Mouse (Mus musculus): Measurements from ENCODE around the gene Dnm3.

Dnm3 gene

DNA sequence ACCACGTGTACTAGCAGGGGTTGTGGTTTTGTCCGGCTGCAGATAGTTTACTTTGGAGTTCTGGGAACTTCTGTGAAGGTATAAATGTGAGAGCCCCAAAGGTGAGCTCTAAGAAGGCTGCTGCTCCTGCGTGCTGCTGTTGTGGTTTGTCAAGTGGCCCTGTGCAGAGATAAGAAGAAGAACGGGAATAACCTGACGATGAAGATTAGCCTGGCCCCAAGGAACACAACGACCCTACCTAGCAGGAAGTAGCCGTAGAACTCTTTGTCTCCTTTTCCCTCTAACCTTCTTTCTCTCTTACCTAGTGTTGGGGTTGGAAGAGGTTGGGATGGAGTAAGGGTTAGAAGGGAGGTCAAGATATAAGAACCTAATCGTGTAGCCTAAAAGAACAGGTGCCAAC is 33.0 kb downstream of the Dnm3 start:
- in situ Hi-C loops (cut with MboI; ENCODE audit: low pct_unique_long_range_greater_than_20kb in 1 of 2, low sequenced_read_pairs in 2 of 2, unreplicated experiment in 1 of 2), result no loop called here

DNA sequence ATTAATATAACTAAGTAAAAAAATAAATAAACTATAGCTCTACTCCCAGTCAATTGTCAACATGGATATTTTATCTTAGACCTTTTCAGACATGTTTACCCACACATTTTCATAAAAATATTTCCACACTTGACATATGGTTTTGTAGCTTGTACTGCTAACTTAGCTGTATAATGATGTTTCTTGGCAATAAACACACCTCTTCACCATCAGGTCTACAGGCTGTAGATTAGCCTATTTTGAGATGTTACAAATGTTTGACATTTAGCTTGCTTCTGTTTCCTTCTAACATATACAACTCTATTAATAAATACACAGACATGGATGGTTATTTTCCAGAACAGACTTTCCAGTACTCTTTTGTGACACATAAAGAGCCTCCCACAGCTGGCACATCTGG is 38.3 kb downstream of the Dnm3 start:
- in situ Hi-C loops (cut with MboI; ENCODE audit: low pct_unique_long_range_greater_than_20kb in 1 of 2, low sequenced_read_pairs in 2 of 2, unreplicated experiment in 1 of 2), result no loop called here

DNA sequence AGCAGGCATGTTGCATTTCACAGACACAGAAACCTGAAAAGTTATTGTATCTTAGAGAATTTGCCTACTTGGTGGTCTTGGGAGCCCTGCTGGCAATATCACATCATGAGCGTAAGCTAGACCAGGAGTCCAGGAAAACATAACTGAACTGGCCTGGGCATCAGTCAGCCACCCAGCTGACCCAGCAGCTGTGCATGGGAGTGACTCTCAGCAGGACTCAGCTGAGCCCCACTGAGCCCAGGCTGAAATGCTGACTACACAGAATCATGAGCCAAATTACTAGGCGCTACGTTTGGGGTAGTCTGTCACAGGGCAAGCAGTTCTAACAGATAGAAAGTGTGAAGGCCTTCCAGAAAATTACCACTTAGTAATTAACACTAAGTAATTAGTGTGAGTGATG is 41.2 kb downstream of the Dnm3 start:
- in situ Hi-C loops (cut with MboI; ENCODE audit: low pct_unique_long_range_greater_than_20kb in 1 of 2, low sequenced_read_pairs in 2 of 2, unreplicated experiment in 1 of 2), result no loop called here

DNA sequence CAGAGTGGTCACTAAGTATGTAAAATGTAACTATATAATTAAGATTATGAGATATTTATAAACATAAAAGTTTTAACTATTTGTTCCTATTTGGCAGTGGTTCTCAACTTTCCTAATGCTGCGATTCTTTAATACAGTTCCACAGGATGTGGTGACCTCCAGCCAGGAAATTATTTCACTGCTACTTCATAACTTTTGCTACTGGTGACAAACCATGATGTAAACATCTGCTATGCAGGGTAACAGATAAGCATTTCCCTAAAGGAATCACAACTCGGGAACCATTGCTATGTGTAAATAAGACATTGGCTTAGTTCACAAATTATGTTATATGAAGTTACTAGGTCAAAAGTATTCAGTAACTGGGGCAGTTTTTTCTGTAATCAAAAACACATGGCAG is 48.9 kb downstream of the Dnm3 start:
- in situ Hi-C loops (cut with MboI; ENCODE audit: low pct_unique_long_range_greater_than_20kb in 1 of 2, low sequenced_read_pairs in 2 of 2, unreplicated experiment in 1 of 2), result no loop called here

DNA sequence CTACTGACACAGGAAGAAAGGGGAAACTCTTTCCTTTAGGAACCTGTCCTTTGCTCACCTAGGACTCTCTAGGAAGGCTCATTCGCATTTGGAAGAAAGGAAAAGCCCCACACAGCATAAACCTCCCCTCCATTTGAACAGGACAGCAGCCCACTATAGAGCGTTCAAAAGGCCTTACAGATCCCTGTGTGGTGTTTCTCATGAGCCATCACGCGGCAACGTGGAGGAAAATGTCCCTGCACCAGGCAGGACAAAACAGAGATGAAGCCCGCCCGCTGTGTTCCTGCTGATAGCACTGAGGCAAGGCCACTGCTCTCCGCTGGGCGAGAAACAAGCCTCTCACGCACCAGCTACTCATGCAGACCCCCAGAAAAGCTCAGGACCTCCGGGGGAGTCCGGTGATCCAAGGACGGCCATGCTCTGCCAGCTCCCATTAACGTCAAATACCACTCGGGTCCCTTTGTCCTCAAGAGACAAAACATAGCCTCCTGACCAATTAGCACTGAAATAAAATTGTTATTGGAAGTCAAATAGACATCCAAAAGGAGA is 51.8 kb downstream of the Dnm3 start:
- in situ Hi-C loops (cut with MboI; ENCODE audit: low pct_unique_long_range_greater_than_20kb in 1 of 2, low sequenced_read_pairs in 2 of 2, unreplicated experiment in 1 of 2), result no loop called here

DNA sequence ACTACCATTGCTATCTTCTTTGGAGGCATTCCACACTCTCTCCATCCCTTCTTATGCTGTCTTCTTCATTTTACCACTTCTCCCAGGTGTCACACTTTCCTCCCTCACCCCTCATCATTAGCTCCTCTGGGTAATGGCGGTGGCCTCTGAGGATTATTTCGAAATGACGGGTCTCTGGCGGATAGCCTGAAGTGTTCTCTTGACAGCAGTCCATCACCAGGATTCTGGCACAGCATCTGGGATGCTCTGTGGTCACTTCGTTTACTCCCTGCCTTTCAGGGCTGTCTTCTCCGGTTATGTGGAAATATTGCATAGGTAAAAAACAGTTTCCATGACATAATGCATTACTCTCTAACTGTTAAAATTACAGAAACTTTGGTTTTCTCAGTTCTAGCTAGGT is 55.0 kb downstream of the Dnm3 start:
- in situ Hi-C loops (cut with MboI; ENCODE audit: low pct_unique_long_range_greater_than_20kb in 1 of 2, low sequenced_read_pairs in 2 of 2, unreplicated experiment in 1 of 2), result no loop called here

DNA sequence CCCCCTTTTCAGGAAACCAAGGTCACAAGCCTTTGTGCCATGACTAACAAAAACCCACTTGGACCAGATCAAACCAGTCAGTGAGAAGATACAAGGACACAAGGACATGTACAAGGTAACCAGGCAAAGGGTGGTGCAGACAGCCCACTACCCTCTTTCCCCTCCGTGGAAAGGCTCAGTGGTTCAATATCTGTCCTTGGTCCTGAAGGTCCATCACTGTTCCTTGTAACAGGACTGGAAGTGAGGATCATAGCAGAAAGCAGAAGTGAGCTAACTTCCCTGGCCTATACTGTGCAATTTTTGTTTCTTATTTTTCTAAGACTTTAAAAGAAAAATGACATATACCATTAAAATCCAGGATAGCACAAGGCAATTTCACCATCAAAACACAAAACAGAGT is 64.0 kb downstream of the Dnm3 start:
- in situ Hi-C loops (cut with MboI; ENCODE audit: low pct_unique_long_range_greater_than_20kb in 1 of 2, low sequenced_read_pairs in 2 of 2, unreplicated experiment in 1 of 2), result no loop called here

DNA sequence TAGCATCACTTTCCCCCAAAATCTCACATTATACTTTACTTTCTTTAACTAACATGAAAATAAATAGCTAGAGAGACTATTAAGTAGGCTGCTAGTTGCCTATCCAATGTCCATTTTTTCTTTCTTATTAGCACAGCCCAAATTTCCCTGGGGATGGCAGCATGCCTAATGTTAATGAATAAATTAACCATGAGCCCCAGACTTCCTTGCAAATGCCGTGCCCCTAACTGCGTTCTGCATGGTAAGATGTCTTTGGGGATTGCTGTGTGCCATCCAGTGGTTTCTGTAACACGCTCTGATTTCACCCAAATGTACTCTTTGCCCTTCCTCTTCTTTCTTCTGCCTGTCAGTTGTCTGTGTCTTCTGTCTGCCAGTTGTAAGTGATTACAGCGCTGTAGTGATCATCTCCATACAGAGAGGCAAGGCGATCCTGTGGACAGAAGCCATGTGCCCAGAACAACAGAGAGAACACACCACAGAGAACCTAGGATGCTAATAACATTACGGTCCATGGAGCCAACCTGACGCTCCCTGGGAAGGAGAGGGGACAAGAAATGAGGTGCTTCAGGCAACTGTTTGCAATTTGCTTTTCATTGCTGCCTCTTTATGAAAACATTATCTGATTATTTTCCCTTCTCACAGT is 64.9 kb downstream of the Dnm3 start:
- in situ Hi-C loops (cut with MboI; ENCODE audit: low pct_unique_long_range_greater_than_20kb in 1 of 2, low sequenced_read_pairs in 2 of 2, unreplicated experiment in 1 of 2), result no loop called here

DNA sequence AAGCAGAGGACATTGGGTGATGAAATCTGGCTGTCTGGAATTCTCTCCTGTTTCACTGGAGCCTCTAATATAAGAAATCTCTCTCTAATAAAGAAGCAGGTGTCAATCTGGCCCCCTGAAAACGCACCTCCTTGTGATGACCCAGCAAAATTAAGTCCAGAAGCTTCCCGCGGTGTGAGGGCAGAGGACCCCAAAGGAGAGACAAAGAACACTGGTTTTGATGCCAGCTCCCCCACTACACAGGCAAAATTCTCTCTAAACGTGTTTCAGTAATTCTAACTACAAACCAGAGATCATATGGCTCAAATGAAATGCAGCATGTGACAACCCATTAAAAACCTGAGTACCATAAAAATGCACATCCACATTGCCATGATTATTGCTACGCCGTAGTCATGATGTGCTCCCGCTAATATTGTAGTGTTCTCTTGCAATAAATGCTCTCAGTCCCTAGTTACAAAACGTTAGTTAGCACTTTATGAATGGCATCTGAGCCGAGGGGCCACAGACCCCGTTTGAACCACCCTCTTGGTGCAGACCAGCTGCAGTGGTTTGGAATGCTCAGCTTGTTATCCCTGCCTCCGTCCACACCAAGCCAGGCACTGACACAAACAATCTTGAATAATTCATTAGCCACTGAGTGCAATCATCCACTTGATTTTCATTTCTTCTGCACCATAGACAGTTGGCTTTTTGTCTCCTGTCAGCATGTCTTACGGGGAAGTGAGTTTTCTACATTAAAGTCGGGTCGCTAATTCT is 67.4 kb downstream of the Dnm3 start:
- in situ Hi-C loops (cut with MboI; ENCODE audit: low pct_unique_long_range_greater_than_20kb in 1 of 2, low sequenced_read_pairs in 2 of 2, unreplicated experiment in 1 of 2), result no loop called here

DNA sequence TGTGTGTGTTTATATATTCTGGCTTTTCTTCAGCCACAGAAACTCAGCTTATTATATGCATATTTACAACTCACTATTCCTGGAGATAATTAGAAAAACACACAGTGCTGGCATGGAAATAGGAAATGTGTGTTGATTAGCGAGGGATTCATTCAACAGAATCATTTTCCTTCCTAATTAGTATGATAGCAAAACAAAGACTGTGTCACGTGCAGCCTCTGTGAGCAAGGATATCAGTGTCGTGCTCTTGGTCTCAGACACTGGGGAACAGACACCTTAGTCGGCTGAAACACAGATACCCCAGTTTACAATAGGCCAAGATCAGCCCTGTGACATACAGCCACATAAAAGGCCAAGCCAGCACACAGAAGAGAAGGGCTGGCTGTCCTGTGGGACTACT is 83.3 kb downstream of the Dnm3 start:
- in situ Hi-C loops (cut with MboI; ENCODE audit: low pct_unique_long_range_greater_than_20kb in 1 of 2, low sequenced_read_pairs in 2 of 2, unreplicated experiment in 1 of 2), result no loop called here

DNA sequence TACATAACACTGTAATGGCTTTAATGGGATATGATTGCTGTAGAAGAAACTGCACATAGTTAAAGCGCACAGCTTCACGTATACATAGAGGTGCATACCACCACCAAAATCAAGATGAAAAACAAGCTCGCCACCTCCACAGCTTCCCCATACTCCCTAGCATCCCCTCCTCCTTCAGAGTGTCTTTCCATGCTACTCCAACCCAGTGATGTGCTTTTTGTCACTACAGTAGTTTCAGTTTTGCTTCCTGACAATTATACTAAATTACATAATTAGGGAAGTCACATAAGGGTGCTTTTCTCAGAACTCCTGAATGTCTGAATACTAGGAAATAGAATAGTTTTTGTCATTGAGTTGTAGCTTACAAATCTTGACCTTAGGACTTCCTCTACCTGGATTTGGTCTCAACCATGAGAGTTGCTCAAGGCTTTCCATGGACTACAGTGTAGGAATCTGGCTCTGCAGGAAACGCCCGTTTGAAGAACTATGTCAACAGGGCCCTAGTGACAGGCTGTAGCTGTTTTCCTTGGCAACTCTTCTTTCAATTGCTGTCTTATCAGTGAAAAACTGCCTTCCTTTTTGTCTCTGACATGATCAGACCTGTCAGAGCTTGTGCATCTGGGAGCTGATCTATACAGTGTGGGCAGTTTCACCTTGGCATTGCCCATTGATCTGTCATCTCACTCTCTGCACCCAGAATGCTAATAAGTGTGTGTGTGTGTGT is 89.2 kb downstream of the Dnm3 start:
- in situ Hi-C loops (cut with MboI; ENCODE audit: low pct_unique_long_range_greater_than_20kb in 1 of 2, low sequenced_read_pairs in 2 of 2, unreplicated experiment in 1 of 2), result no loop called here

DNA sequence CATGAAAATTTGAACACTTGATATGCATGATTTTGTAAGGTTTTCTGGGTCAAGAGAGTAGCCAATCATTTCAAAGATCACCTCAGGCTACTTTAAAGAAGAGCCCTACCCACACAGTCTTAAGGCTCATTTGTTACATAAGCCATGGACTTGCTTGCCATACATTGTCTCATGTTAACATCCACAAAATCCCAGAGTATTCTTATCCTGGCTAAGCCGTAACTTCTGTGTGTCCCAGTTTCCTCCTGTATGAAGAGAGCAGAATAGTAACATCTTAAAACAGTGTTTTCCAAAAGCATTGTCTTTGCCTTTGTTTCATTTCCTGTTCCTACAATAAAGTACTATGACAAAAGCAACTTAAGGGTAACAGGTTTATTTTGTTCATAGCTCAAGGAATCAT is 104.8 kb downstream of the Dnm3 start:
- in situ Hi-C loops (cut with MboI; ENCODE audit: low pct_unique_long_range_greater_than_20kb in 1 of 2, low sequenced_read_pairs in 2 of 2, unreplicated experiment in 1 of 2), result loop anchor here in 1 of 2 experiments (25.0 kb wide), 1 partner anchor 289 kb away; the partner anchor contains the start of gene Myocos

DNA sequence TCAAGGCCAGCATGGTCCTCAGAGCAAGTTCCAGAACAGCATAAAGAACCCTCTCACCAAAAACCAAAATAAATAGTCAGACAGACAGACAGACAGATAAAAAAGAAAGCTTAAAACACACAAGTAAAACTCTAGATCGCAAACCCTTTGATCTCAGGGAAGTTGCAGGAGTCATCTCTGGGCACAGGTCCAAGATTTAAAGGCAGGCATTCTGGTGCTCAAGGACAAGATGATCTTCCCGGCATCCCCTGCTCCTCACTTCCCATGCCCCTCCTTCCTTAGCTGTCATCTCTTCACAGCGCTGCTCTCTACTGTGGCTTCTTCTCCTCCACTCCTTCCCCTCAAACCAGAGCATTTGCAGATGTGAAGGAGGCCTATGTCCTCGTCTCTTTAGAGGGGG is 108.1 kb downstream of the Dnm3 start:
- in situ Hi-C loops (cut with MboI; ENCODE audit: low pct_unique_long_range_greater_than_20kb in 1 of 2, low sequenced_read_pairs in 2 of 2, unreplicated experiment in 1 of 2), result loop anchor here in 1 of 2 experiments (25.0 kb wide), 1 partner anchor 293 kb away; the partner anchor contains the start of gene Myocos

DNA sequence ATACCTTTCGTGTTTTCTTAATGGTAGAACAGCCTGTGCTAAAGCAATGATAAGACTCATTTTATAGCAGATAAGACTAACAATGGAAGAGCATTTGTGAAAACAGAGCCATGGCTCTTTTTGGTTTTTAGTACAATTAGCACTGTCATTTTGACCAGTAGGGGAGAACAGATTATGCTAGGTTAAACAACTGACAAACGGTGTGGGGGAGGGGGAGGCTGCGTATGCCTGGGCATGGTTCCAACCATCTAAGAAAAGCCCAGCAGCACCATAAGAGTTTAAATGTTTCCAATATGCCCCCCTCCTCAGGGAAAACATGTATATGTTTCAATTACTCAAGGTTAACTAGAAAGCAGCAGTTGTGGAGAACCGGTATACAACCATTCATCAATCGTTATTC is 115.9 kb downstream of the Dnm3 start:
- in situ Hi-C loops (cut with MboI; ENCODE audit: low pct_unique_long_range_greater_than_20kb in 1 of 2, low sequenced_read_pairs in 2 of 2, unreplicated experiment in 1 of 2), result loop anchor here in 1 of 2 experiments (25.0 kb wide), 1 partner anchor 300 kb away; the partner anchor contains the start of gene Myocos

DNA sequence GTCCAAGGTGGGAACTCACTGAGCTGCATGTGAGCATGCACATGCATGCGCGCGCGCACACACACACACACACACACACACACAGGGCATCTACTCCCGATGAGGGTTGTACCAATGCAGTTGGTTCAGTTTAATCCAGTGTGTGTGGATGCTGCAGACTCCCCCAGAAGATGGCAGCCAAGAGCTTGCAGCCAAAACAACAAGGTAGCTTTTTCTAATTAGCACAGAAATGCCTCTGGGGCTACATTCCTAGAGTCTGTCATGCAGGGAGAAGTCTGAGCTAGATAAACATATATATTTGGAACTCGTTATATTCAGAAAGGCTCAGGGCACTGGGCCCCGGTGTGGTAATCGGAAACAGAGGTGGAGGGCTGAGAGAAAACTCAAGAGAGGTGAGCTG is 118.6 kb downstream of the Dnm3 start:
- in situ Hi-C loops (cut with MboI; ENCODE audit: low pct_unique_long_range_greater_than_20kb in 1 of 2, low sequenced_read_pairs in 2 of 2, unreplicated experiment in 1 of 2), result loop anchor here in 1 of 2 experiments (25.0 kb wide), 1 partner anchor 303 kb away; the partner anchor contains the start of gene Myocos

DNA sequence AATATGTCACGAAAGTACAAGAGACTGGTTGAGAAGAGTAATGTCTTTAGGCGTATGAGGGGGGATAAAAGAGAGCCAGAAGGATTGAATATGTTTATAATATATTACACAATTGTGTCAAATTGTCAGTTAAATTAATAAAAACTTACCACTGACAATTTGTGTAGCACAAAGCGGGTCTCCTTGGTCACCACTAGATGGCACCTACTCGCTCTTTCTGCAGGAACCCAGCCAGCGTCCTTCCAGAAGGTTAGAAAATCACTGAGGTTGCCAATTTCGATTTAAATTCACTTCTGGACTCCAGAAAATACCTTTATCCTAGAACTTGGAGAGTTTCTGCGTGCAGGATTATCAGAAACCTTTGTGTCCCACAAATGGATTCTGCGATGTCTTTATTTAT is 119.8 kb downstream of the Dnm3 start:
- in situ Hi-C loops (cut with MboI; ENCODE audit: low pct_unique_long_range_greater_than_20kb in 1 of 2, low sequenced_read_pairs in 2 of 2, unreplicated experiment in 1 of 2), result loop anchor here in 1 of 2 experiments (25.0 kb wide), 1 partner anchor 304 kb away; the partner anchor contains the start of gene Myocos

DNA sequence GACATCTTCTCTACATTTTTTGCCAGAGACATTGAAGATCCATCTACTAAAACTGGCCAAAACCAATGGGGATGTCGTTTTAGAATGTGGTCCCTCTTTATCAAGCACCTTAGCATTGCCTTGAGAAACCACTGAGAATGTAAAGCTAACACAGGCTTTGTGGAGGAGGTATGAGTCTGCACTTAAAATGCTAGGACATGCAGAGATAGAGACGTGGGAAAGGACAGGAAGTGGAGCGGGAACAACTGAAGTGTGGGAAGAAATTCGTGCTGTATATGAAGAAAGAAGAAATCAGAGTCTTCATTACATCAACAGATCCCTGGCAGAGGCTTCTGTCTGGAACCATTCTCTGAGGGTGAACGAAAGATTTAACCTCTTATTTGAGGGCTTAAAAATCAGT is 121.4 kb downstream of the Dnm3 start:
- in situ Hi-C loops (cut with MboI; ENCODE audit: low pct_unique_long_range_greater_than_20kb in 1 of 2, low sequenced_read_pairs in 2 of 2, unreplicated experiment in 1 of 2), result loop anchor here in 1 of 2 experiments (25.0 kb wide), 1 partner anchor 306 kb away; the partner anchor contains the start of gene Myocos

DNA sequence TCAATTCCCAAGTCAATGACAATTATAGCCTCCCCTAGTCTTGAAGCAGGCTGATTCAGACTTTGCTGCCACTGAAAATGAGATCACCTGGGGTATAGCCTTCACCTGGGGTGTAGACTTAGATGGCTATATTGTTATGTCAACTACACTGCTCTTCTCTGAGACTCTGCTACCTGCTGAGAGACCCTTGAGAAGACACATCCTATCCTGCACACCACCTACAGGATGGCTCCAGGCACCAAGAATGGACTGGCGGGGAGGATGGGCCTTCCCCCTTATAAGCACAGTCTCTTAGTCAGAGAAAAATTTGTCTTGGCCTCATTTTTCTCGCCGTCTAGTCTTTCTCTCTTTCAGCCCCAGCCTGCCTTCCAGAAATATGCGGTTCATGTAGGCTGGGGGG is 123.1 kb downstream of the Dnm3 start:
- in situ Hi-C loops (cut with MboI; ENCODE audit: low pct_unique_long_range_greater_than_20kb in 1 of 2, low sequenced_read_pairs in 2 of 2, unreplicated experiment in 1 of 2), result loop anchor here in 1 of 2 experiments (25.0 kb wide), 1 partner anchor 308 kb away; the partner anchor contains the start of gene Myocos

DNA sequence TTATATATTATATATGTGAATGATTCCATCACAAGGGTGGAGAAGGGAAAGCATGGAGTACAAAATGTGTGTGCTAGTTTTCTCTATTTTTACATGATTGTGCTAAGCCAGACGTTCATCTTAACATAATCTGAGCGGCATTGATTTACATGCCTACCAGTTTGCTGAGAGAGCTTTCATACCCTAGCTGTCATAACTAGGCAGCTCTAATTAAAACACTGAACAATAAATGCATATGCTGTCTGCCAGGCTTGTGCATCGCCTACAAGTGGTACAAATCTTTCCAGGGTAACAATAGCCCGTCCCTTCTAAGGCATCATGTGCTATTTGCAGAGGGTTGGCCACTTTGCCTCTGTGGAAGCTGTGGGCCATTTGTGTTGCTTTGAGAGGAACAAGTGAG is 124.0 kb downstream of the Dnm3 start:
- in situ Hi-C loops (cut with MboI; ENCODE audit: low pct_unique_long_range_greater_than_20kb in 1 of 2, low sequenced_read_pairs in 2 of 2, unreplicated experiment in 1 of 2), result loop anchor here in 1 of 2 experiments (25.0 kb wide), 1 partner anchor 308 kb away; the partner anchor contains the start of gene Myocos
